Mouse (Mus musculus) right cerebral cortex, postnatal 10 days (tissue): ENCODE measurements around the gene Polr2h.

ENCODE experiments used
- DNase-seq, 2 experiments: peaks; one replicate each; pipeline ENCODE4 v3.0.0; 2021; ENCODE audit warnings: low spot score in 2 of 2

Gene Polr2h

DNA sequence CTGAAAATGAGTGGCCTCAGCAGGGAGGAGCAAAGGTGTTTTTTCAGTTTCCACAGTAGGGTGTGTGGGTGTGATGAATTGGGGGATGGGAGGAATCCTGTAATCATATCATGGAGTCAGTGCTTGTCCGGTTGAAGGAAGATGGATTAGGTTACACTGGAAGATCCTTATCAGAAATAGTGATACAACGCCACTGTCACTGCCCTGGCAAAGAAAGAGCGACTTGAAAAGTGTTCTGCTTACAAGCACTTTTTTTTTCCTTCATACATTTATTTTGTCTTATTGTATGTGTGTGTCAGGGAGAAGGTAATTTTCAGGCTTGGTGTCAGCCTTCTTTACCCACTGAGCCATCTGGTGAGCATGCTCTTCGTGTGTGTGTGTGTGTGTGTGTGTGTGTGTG, 5.3 kb downstream of the Polr2h start:
- no peak for DNase-seq

DNA sequence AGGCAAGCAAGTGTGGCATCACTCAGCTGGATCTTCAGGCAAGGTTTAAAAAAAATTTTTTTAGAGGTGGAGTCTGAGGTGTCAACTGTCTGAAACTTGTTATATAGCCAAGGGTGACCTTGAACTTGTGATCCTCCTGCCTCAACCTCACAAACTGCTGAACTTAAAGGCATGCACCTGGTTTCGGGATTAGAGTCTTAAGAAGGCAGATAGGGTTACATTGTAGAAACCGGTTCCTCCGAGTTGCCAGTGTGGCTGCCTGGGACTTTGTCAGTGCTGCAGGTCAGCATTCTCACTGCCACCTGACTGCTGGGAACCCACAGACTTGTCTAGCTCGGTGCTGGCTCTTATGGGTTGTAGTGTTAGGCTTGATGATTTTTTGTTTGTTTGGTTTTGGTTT, 5.8 kb downstream of the Polr2h start:
- DNase-seq = no peak

DNA sequence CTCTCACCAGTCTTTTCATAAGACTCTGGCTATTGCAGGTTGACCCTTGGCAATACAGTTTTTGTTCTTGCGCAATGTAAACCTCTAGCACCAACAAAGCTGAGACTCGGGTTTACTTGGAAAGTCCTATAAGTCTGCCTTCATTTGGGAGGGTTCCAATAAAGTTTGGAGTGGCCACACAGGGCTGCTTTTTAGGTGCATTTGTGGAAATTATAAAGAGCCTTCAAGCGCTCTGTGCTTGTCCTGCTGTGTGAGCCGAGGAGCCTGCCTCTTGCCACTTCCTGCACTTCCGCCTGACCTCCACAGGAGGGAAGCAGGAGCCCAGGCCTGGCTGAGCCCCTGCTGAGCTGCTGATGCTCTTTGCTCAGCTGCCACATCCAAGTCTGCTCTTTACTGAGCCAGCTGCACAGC, 6.9 kb downstream of the Polr2h start:
- peak; percentile 64 to 70 for DNase-seq

DNA sequence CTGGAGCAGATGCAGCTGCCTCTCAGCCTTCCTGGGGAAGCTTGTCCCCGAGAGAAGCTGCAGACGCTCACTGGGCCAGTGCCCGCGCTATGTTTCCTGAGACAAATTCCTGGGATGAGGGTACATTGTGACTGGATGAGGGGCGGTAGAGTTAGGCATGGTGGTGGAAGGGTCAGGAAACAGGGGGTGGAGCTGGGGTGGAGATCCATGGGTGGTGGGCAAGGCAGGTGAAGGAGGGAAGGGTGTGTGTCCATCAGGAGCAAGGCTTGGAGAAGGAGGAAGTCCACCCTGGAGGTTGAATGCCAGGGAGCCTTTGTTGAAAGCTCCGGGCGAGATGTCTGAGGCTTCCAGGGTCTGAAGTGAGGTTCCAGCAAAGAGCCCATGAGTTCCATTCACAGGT, 7.9 kb downstream of the Polr2h start:
- DNase-seq = no peak

DNA sequence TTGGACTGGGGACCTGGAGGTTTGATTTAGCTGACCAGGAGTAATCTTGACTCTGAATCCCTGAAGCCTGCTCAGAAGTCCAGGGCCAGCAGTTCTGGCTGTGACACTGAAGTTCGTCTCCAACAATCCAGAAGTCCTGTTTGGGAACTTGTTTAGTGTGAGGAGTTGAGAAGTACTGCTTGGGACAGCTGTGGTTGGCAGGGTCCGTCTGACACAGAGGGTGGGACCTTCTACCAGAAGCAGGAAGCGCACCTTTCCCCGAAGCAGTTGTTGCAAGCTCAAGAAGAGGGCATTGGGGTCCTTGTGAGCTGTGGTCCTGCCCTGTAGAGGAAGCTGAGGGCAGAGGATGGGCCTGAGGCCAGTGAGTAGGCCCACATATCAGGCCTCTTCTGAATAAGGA, 8.3 kb downstream of the Polr2h start:
- no peak for DNase-seq

DNA sequence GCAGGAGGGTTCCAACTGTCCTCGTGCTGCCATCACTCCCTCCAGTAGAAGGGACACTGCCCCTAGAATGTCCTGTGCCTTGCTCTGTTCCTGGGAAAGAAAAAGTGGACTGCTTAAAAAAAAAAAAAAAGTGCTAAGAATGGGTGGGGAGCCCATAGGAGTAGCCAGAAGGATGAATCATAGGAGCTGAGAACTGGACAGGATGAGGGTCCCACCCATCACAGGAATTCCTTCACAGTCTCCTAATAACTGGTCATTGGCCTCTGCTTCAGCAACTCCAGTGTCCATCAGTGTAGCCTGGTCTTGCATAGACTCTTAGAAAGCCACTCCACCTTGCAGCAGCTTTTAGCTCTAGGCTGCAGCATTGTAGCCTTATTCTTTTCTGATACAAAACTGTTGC, 8.9 kb downstream of the Polr2h start:
- DNase-seq = no peak

DNA sequence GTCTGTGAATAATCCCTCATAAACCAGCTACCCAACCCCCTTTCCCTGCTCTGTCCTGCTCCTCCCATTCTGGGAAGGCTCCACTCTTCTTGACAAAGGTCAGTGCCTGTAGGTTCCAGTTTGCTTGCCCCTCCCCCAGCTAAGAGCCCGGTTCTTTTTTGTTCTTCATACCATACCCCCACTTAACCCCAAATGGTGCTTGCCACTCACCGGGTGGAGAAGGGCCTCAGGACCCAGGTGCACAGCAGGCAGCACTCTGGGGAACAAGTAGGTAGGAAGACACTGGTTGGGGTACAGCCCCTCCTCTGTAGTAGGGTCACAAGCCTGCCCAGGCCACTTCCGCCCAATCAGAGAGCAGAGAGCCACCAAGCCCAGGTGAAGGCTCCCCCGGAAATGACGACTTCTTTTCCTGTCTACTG, 12.8 kb downstream of the Polr2h start:
- DNase-seq = peak in 1 of 2 experiments; percentile 25

DNA sequence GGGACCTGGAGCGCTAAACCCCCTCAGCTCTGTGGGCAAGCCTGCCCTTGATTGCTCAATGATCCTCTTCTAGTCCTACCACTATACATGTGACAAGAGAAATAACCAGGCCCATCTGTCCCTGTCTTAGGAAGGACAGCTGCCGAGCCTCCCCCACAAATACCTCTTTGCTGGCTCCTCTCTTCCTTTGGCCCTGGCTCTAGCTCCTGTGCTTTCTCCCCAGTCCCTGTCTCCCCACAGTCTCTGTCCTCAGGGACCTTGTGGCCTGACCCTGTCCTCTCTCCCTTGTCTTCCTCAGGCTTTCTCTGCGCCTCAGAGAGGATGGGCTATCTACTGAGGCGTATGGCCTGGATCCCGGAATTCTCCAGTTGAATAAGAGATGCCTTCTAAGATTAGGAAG, 14.2 kb downstream of the Polr2h start:
- peak in 1 of 2 experiments; percentile 45 for DNase-seq

DNA sequence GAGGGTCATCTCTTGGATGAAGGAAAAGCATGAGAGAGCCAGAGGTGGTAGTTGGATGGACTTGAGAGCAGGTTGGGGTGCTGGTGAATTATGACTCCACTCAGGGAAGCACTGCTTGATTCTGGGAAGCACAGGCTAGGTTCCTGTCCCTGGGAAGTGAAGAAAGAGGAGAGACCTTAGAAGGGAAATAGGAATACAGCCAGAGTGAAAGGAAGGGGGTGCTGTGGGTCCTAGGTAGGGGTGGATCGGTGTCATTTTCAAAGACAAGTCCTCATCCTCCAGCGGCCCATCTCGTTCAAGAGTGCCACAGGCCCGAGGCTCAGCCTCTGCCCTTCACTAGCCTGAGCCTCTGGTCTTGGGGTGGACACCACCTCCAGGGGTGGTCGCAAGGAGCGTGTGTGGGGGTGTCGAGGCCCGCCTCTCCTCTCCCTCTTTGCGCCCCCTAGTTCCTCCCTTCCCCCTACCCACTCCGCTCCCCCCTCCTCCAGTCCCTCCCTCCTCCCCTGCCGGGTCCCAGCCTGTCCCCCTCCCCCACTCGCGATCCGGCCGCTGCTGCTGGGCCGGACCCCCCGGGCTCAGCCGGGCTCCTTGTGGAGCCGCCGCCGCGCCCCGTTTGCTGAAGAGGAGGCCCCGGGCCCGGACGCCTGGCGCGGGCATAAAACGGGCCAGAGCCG, 14.9 kb downstream of the Polr2h start:
- DNase-seq = peak; percentile 48 to 55

DNA sequence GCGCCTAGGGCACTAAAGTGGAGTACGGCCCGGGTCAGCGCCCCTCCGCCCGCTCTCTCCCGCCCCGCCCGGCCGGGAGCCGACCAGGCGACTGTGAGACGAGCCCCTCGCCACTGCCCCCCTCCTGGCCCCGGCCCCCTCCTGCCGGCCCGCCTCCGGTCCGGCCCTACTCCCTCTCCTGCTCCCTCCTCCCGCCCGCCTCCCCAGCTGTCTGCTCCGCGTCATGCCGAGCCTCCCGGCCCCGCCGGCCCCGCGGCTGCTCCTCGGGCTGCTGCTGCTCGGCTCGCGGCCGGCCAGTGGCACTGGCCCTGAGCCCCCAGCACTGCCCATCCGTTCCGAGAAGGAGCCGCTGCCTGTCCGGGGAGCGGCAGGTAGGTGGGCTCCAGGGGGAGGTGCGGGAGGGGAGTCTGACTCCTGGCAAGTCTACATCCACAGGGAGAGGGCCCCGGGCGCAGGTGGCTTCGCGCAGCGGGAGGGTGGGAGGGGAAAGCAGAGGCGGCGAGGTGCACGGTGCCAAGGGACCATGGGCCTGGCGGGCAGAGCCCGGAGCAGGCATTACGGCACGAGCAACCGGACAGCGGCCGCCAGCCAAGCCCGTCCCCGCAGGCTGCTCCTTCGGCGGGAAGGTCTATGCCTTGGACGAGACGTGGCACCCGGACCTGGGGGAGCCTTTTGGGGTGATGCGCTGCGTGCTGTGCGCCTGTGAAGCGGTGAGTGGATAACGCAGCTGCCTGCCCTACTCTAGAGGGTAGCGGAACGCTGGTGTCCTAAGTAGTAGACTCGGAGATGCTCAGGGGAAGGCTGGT, 15.7 kb downstream of the Polr2h start, which contains the start of gene Chrd:
Gene Chrd, plus strand, starts transcription at position 203 of the 806 bp plus-strand sequence.
- peak; percentile 67 to 72 for DNase-seq

DNA sequence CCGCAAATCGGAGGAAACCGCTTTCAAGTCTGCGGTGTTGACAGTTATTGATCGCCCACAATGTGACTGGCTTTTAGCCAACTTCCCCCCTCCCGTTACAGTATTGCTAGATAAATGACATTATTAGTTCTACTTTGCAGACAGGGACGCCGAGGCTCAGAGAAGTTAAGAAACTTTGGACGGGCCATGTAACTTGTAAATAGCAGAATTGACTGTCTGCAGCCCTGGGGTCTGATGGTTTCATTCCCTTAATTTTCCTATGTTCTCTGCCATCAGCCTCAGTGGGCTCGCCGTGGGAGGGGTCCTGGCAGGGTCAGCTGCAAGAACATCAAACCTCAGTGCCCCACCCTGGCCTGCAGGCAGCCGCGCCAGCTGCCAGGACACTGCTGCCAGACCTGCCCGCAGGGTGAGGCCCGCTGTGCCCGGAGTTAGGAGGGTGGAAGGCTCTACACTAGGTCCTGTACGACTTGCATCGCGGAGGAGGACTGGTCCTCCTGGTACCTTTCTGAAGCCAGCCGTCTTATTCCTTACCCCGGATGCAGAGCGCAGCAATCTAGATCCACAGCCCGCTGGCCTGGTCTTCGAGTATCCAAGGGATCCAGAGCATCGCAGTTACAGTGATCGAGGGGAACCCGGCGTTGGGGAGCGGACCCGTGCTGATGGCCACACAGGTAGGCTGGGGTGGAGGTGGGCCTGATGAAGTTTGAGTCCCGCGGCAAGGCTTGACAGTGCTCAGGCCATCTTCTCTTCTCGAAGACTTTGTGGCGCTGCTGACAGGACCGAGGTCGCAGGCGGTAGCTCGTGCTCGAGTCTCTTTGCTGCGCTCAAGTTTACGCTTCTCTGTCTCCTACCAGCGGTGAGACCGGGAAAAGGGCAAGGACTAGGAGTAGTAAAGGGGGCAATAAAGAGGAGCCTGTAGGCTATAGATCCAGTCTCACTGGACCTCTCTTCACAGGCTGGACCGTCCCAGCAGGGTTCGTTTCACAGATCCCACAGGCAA, 16.6 kb downstream of the Polr2h start, which contains the start of gene Thpo:
Gene Thpo, minus strand, starts transcription at position 781 of the 1,000 bp plus-strand sequence.
- DNase-seq = no peak

DNA sequence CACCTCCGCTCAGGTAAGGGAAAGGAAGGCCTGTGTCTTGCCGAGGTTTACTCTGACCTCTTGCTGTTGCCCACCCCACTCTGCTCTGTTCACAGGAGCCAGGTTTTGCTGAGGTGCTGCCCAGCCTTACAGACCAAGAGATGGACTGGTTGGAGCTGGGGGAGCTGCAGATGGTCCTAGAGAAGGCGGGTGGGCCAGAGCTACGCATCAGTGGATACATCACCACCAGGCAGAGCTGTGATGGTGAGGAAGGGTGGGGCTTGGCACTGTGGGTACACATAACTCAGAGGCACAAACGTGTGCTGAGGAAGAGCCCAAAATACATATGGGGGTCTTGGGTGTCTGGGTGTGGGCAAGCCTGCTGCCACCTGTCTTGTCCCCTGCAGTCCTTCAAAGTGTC, 18.2 kb downstream of the Polr2h start:
- no peak for DNase-seq

DNA sequence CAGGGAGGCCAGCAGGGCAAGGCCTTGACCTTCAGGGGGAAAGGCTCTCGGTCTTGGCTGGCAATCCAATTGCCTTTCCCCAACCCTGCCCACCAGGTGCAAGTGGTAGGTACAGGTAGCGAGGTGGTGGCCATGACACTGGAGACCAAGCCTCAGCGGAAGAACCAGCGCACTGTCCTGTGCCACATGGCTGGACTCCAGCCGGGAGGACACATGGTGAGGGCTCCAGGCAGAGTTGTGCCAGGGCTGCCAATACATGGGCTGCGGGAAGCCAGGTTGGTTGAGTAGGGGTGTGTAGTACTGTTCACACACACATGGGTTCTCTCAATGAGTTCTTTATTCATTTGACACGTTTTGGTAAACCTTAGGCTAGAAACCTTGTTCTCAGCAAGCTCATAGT, 18.7 kb downstream of the Polr2h start:
- no peak for DNase-seq

DNA sequence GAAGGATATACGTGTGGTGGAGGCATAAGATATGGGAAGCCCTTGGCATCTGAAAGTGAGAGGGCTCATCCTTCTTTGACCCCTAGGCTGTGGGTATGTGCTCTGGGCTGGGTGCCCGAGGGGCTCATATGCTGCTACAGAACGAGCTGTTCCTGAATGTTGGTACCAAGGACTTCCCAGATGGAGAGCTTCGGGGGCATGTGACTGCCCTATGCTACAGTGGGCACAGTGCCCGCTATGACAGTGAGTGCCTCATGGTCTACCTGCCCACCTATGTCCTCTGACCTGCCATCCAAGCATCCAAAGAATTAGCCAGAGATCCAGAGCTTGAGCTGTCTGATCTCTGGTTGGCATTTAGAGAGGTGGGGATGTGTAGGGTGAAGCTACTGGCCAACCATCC, 19.4 kb downstream of the Polr2h start:
- DNase-seq = no peak

DNA sequence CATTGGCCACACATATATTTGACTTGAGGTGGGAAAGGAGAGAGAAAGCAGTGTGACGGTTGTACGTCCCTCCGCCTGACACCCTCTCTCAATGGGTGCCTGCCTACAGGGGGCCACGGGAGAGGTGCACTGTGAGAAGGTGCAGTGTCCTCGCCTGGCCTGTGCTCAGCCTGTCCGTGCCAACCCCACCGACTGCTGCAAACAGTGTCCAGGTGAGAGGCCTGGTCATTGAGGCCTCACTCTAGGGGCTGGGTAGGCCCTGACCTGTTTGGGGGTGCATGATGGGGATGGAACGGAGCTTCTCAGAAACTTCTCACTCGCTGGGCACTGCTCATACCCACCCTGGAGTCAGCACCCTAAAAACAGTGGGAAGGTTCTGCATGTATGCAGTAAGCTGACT, 22.4 kb downstream of the Polr2h start:
- no peak for DNase-seq

DNA sequence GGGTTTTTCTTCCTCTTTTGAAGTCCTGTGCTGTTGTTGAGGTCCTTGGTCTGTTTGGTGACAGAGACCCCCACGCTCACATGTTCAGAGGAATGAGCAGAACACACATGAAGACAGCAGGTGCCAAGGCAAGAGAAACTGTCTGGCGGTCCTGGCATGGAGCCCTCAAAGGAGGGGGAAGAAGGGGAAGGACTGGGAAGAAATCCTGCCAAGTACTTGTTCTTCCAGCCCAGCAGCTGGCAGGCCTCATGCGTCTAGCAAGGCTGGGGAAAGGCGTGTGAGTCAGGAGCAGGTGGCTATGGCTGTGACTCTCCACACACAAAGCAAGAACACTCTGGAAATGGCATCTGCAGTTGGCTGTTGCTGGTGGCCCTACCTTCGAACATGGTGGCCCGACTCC, 29.2 kb downstream of the Polr2h start:
- DNase-seq = peak; percentile 83

DNA sequence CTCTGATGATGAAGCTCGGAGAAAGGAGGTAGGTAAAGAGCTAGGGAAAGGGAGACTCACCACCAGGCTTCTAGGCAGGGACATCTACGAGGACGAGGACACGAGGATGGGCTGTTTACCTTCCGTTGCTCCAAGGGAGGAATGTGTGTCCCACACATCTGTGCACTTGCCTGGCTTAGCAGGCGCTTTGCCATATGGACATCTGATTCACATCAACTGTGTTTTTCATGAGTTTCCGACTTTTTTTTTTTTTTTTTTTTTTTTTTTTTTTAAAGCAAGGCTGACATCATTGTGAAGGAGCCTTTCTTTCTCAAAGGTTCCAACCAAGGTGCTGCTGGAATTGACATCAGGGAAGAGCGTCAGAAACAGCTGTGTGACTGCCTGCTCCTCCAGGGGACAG, 33.1 kb downstream of the Polr2h start:
- no peak for DNase-seq

DNA sequence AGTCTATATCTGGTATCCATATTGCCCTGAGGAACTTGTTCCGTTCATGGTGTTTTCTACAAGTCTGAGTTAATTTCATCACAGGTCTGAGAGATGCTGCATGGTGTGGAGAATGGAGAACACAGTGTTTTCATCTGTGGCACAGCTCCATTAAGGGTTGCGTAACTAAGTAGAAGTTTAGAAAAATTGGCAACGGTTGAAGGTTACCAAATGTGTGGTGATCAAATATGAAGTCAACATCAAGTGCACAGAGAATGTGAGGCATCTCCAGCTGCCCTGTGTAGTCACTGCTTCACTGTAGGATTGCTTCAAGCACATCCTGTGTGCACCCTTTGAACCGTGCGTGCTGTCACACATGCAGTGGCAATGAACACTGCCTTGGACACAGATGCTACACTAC, 38.6 kb downstream of the Polr2h start:
- DNase-seq = no peak

DNA sequence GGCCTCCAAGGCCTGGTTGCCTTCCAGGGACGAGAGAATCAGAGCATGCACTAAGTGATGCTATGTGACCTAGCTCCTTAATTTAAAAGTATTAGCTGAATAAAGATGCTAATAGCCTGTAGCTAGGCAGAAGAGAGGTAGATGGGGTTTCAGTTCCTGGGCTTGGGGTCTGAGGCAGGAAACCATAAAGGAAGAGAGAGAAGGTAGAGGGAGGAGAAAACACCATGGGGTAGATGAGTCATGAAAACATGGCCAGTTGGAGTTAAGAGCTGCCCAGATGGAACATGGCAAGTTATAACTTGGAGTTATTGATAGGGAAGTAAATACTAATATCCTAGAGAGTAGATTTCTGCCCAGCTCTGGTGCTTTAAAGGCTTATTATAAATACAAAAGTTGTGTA, 39.9 kb downstream of the Polr2h start:
- no peak for DNase-seq

DNA sequence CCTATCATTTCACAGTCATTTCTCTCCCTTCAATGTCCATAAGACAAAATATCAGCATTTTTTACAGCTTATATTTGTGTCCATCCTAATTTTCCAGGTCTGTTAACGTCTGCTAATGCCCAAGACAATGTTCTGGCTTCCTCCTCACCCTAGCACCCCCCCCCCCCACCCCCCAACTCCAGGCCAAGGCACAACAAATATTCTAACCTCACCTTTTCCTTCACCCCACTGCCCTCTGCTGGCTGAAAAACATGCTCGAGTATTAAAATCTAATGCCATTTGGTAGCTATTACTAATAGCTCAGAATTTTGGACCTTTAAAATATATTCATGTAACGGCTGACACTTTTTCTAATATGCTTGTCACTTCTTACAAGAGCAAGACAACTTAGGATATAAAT, 44.2 kb downstream of the Polr2h start:
- peak in 1 of 2 experiments; percentile 47 for DNase-seq

DNA sequence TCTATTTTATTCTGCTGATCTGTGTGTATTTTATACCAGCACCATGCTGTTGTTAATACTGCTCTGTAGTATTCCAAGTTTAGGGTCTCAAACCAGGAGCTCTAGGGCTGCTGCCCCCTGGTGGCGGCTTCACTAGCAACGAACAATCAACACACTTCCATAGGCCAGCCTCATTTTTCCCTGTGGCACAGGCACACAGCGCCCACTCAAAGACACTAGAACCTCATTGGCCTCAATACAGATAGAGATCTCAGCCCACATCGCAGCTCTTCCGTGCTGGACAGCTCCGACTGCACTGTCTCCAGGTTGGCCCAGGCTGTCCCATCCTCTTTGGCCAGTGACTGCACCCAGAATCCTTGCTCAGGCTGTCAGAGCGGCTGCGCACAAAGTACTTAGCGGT, 47.8 kb downstream of the Polr2h start:
- peak in 1 of 2 experiments; percentile 25 for DNase-seq
